Mouse (Mus musculus) ES-Bruce4 (cell line): Measurements from ENCODE around the gene Dctn1.

Experiments used
- CTCF ChIP-seq: IDR thresholded peaks from one replicate; pipeline ENCODE4 v1.8.1; 2011; ENCODE audit warnings: low read depth, low read length
- EP300 ChIP-seq: IDR thresholded peaks from 2 replicates; pipeline ENCODE4 v1.6.1; 2011; ENCODE audit warnings: low read depth, low read length; ENCODE audit not compliant: insufficient read depth
- POLR2A ChIP-seq: IDR thresholded peaks from one replicate; pipeline ENCODE4 v1.8.1; 2011; ENCODE audit warnings: low read length; ENCODE audit not compliant: insufficient read depth

- TF ChIP-seq CTCF: no peak
- no peak for TF ChIP-seq EP300
- TF ChIP-seq POLR2A: no peak
These were observed 30.7 kb upstream of the Dctn1 start, which contains the start of gene Rtkn for GRCm38 (mm10) chr6:83134951-83135513.
